Mouse (Mus musculus): ENCODE measurements at regions not wholly inside any gene's neighbourhood (a gene's known extent, or its start where the extent isn't known, plus 50 kb on each side); places are given as distances from the start of the nearest gene placed in this dataset.

GRCm38 (mm10) chr19:15829158-15829557 lies 118.0 kb downstream of the Psat1 start:
- no peaks in the 10 kb centered on the region for H3K9me3 ChIP-seq (ENCODE audit: low read length)
- no peaks in the 10 kb centered on the region for H3K27me3 ChIP-seq (ENCODE audit: insufficient read depth, low read length)
- H3K4me3 ChIP-seq (replicated peaks; ENCODE audit: low read length) = no peak overlapping the region
- TF ChIP-seq CTCF (conservative IDR thresholded peaks at IDR 0.05; ENCODE audit: low read length) (no peak), NANOG (IDR thresholded peaks at IDR 0.05; ENCODE audit: borderline replicate concordance, low read length) (no peak), POU5F1 (IDR thresholded peaks at IDR 0.05; ENCODE audit: borderline replicate concordance, low read length) (no peak)
- no peaks in the 10 kb centered on the region for H3K36me3 ChIP-seq (ENCODE audit: insufficient read depth, low read length)
- no peaks in the 10 kb centered on the region for H3K4me1 ChIP-seq (replicated peaks; ENCODE audit: low read depth, low read length)

- TF ChIP-seq CTCF (conservative IDR thresholded peaks at IDR 0.05; ENCODE audit: low read length) (no peak), POU5F1 (IDR thresholded peaks at IDR 0.05; ENCODE audit: borderline replicate concordance, low read length) (no peak), NANOG (IDR thresholded peaks at IDR 0.05; ENCODE audit: borderline replicate concordance, low read length) (no peak)
- Histone ChIP-seq H3K4me3 (replicated peaks; ENCODE audit: low read length) (no peak overlapping the region), H3K4me1 (replicated peaks; ENCODE audit: low read depth, low read length) (no peaks in the 10 kb centered on the region), H3K27me3 (ENCODE audit: insufficient read depth, low read length) (no peaks in the 10 kb centered on the region), H3K36me3 (ENCODE audit: insufficient read depth, low read length) (no peaks in the 10 kb centered on the region), H3K9me3 (ENCODE audit: low read length) (no peaks in the 10 kb centered on the region)
These were observed 119.0 kb downstream of the Psat1 start for GRCm38 (mm10) chr19:15827990-15828705.

- Histone ChIP-seq H3K9me3 (ENCODE audit: low read length) (no peaks in the 10 kb centered on the region), H3K27me3 (ENCODE audit: insufficient read depth, low read length) (no peaks in the 10 kb centered on the region), H3K4me3 (replicated peaks; ENCODE audit: low read length) (no peak overlapping the region), H3K4me1 (replicated peaks; ENCODE audit: low read depth, low read length) (no peaks in the 10 kb centered on the region), H3K36me3 (ENCODE audit: insufficient read depth, low read length) (no peaks in the 10 kb centered on the region)
- no peak for TF ChIP-seq POU5F1 (IDR thresholded peaks at IDR 0.05; ENCODE audit: borderline replicate concordance, low read length)
- TF ChIP-seq NANOG (IDR thresholded peaks at IDR 0.05; ENCODE audit: borderline replicate concordance, low read length) = no peak
These were observed 119.8 kb downstream of the Psat1 start for GRCm38 (mm10) chr19:15827120-15827989.

- H3K9me3 ChIP-seq (ENCODE audit: low read length) = no peaks in the 10 kb centered on the region
- H3K36me3 ChIP-seq (ENCODE audit: insufficient read depth, low read length) = no peaks in the 10 kb centered on the region
- no peaks in the 10 kb centered on the region for H3K4me1 ChIP-seq (replicated peaks; ENCODE audit: low read depth, low read length)
- no peak overlapping the region for H3K4me3 ChIP-seq (replicated peaks; ENCODE audit: low read length)
- TF ChIP-seq CTCF (conservative IDR thresholded peaks at IDR 0.05; ENCODE audit: low read length) (no peak), NANOG (IDR thresholded peaks at IDR 0.05; ENCODE audit: borderline replicate concordance, low read length) (no peak), POU5F1 (IDR thresholded peaks at IDR 0.05; ENCODE audit: borderline replicate concordance, low read length) (no peak)
- no peaks in the 10 kb centered on the region for H3K27me3 ChIP-seq (ENCODE audit: insufficient read depth, low read length)
These were observed 123.3 kb downstream of the Psat1 start for GRCm38 (mm10) chr19:15823688-15824371.

- no peak overlapping the region for H3K4me3 ChIP-seq (replicated peaks; ENCODE audit: low read length)
- H3K36me3 ChIP-seq (ENCODE audit: insufficient read depth, low read length) = no peaks in the 10 kb centered on the region
- H3K27me3 ChIP-seq (ENCODE audit: insufficient read depth, low read length) = no peaks in the 10 kb centered on the region
- no peak for TF ChIP-seq CTCF (conservative IDR thresholded peaks at IDR 0.05; ENCODE audit: low read length)
- TF ChIP-seq NANOG (IDR thresholded peaks at IDR 0.05; ENCODE audit: borderline replicate concordance, low read length) = no peak
- no peak for TF ChIP-seq POU5F1 (IDR thresholded peaks at IDR 0.05; ENCODE audit: borderline replicate concordance, low read length)
- H3K4me1 ChIP-seq (replicated peaks; ENCODE audit: low read depth, low read length) = no peaks in the 10 kb centered on the region
- no peaks in the 10 kb centered on the region for H3K9me3 ChIP-seq (ENCODE audit: low read length)
These were observed 127.1 kb downstream of the Psat1 start for GRCm38 (mm10) chr19:15820020-15820419.

- no peak overlapping the region for H3K4me3 ChIP-seq (replicated peaks; ENCODE audit: low read length)
- H3K9me3 ChIP-seq (ENCODE audit: low read length) = no peaks in the 10 kb centered on the region
- TF ChIP-seq CTCF (conservative IDR thresholded peaks at IDR 0.05; ENCODE audit: low read length) (no peak), POU5F1 (IDR thresholded peaks at IDR 0.05; ENCODE audit: borderline replicate concordance, low read length) (no peak), NANOG (IDR thresholded peaks at IDR 0.05; ENCODE audit: borderline replicate concordance, low read length) (no peak)
- no peaks in the 10 kb centered on the region for H3K36me3 ChIP-seq (ENCODE audit: insufficient read depth, low read length)
- H3K4me1 ChIP-seq (replicated peaks; ENCODE audit: low read depth, low read length) = no peaks in the 10 kb centered on the region
- H3K27me3 ChIP-seq (ENCODE audit: insufficient read depth, low read length) = no peaks in the 10 kb centered on the region
These were observed 132.0 kb downstream of the Psat1 start for GRCm38 (mm10) chr19:15815166-15815565.

GRCm38 (mm10) chr19:15809008-15809407 lies 138.1 kb downstream of the Psat1 start:
- H3K9me3 ChIP-seq (ENCODE audit: low read length) = no peaks in the 10 kb centered on the region
- no peaks in the 10 kb centered on the region for H3K36me3 ChIP-seq (ENCODE audit: insufficient read depth, low read length)
- peaks cover 12% of the 10 kb centered on the region for H3K27me3 ChIP-seq (ENCODE audit: insufficient read depth, low read length)
- peaks cover 8% of the 10 kb centered on the region for H3K4me1 ChIP-seq (replicated peaks; ENCODE audit: low read depth, low read length)
- TF ChIP-seq POU5F1 (IDR thresholded peaks at IDR 0.05; ENCODE audit: borderline replicate concordance, low read length) = no peak
- no peak for TF ChIP-seq CTCF (conservative IDR thresholded peaks at IDR 0.05; ENCODE audit: low read length)
- no peak for TF ChIP-seq NANOG (IDR thresholded peaks at IDR 0.05; ENCODE audit: borderline replicate concordance, low read length)
- H3K4me3 ChIP-seq (replicated peaks; ENCODE audit: low read length) = no peak overlapping the region

GRCm38 (mm10) chr19:15807681-15808080 lies 139.5 kb downstream of the Psat1 start:
- Histone ChIP-seq H3K4me3 (replicated peaks; ENCODE audit: low read length) (no peak overlapping the region), H3K9me3 (ENCODE audit: low read length) (no peaks in the 10 kb centered on the region), H3K27me3 (ENCODE audit: insufficient read depth, low read length) (peaks cover 16% of the 10 kb centered on the region), H3K36me3 (ENCODE audit: insufficient read depth, low read length) (no peaks in the 10 kb centered on the region), H3K4me1 (replicated peaks; ENCODE audit: low read depth, low read length) (peaks cover 8% of the 10 kb centered on the region)
- TF ChIP-seq NANOG (IDR thresholded peaks at IDR 0.05; ENCODE audit: borderline replicate concordance, low read length) (no peak), POU5F1 (IDR thresholded peaks at IDR 0.05; ENCODE audit: borderline replicate concordance, low read length) (no peak), CTCF (conservative IDR thresholded peaks at IDR 0.05; ENCODE audit: low read length) (no peak)
